Mouse (Mus musculus) MEL (cell line): Measurements from ENCODE around the gene Sox5. TPM values are rescaled to one million over a fixed set of nuclear protein-coding genes. Genes with fewer than 3 reads are reported as not detected.
A peak's percentile ranks its signal among the peaks of the same experiment; 100 is the strongest.

ENCODE experiments used
- DNase-seq: peaks from one replicate; pipeline ENCODE4 v3.0.0; 2011; ENCODE audit warnings: low read depth, low spot score
- H3K27ac ChIP-seq: 2 replicates; pipeline ENCODE4 v1.5.1; 2012; ENCODE audit warnings: low read depth, mild to moderate bottlenecking, control low read depth, low read length, moderate library complexity; ENCODE audit not compliant: control insufficient read depth
- H3K27me3 ChIP-seq, 2 experiments: fragments of 150-350 bp in 1 of 2; sonication (generic) in 1 of 2; 2 replicates each; pipeline ENCODE4 v1.6.1; 2012; ENCODE audit warnings: low read length in 2 of 2, mild to moderate bottlenecking in 2 of 2, improper control_type of control experiment in 1 of 2, moderate library complexity in 1 of 2; ENCODE audit not compliant: insufficient read depth in 2 of 2, control insufficient read depth in 1 of 2
- H3K36me3 ChIP-seq, 2 experiments: 2 replicates each; pipeline ENCODE4 v1.6.1; 2012 to 2014; ENCODE audit warnings: low read length in 2 of 2, improper control_type of control experiment in 1 of 2, inconsistent platforms in 1 of 2, mild to moderate bottlenecking in 1 of 2; ENCODE audit not compliant: insufficient read depth in 2 of 2, control insufficient read depth in 1 of 2
- H3K4me1 ChIP-seq, 2 experiments: fragments of 150-350 bp in 1 of 2; sonication (generic) in 1 of 2; 2 replicates each; pipeline ENCODE4 v1.6.1; 2012; ENCODE audit warnings: low read length in 2 of 2, improper control_type of control experiment in 1 of 2, mild to moderate bottlenecking in 1 of 2; ENCODE audit not compliant: insufficient read depth in 2 of 2, control insufficient read depth in 1 of 2
- H3K4me3 ChIP-seq, 2 experiments: fragments of 150-350 bp in 1 of 2; sonication (generic) in 1 of 2; 2 replicates each; pipeline ENCODE4 v1.5.1; 2012; ENCODE audit warnings: low read depth in 2 of 2, low read length in 2 of 2, mild to moderate bottlenecking in 2 of 2, moderate library complexity in 2 of 2, control low read depth in 1 of 2, improper control_type of control experiment in 1 of 2; ENCODE audit not compliant: control insufficient read depth in 1 of 2, insufficient read depth in 1 of 2
- H3K79me2 ChIP-seq: 2 replicates; pipeline ENCODE4 v1.6.1; 2012; ENCODE audit warnings: mild to moderate bottlenecking, low read length, moderate library complexity; ENCODE audit not compliant: control insufficient read depth, poor library complexity, insufficient read depth
- H3K9ac ChIP-seq: 2 replicates; pipeline ENCODE4 v1.6.1; 2012; ENCODE audit warnings: low read depth, mild to moderate bottlenecking, control low read depth, low read length, moderate library complexity; ENCODE audit not compliant: control insufficient read depth, poor library complexity, severe bottlenecking
- H3K9me3 ChIP-seq: fragments of 150-350 bp; sonication (generic); replicated peaks from 2 replicates; pipeline ENCODE4 v1.6.1; 2012; ENCODE audit warnings: mild to moderate bottlenecking, low read length, improper control_type of control experiment, moderate library complexity; ENCODE audit not compliant: insufficient read depth
- CTCF ChIP-seq, 3 experiments: IDR thresholded peaks in 2 of 3; conservative IDR thresholded peaks in 1 of 3; 2 replicates each; pipeline ENCODE4 v1.5.1; 2011 to 2012; ENCODE audit warnings: low read length in 3 of 3, low read depth in 2 of 3, mild to moderate bottlenecking in 2 of 3, improper control_type of control experiment in 1 of 3, inconsistent platforms in 1 of 3, mixed read lengths in 1 of 3, moderate library complexity in 1 of 3; ENCODE audit not compliant: control insufficient read depth in 1 of 3, insufficient read depth in 1 of 3, poor library complexity in 1 of 3, severe bottlenecking in 1 of 3
- EP300 ChIP-seq, 2 experiments: IDR thresholded peaks; 2 replicates each; pipeline ENCODE4 v1.6.1; 2011; ENCODE audit warnings: improper control_type of control experiment in 2 of 2, low read length in 2 of 2, low read depth in 1 of 2, mild to moderate bottlenecking in 1 of 2
- ETS1 ChIP-seq: IDR thresholded peaks from 2 replicates; pipeline ENCODE4 v1.6.1; 2012; ENCODE audit warnings: low read depth, mild to moderate bottlenecking, inconsistent platforms, low read length, improper control_type of control experiment, moderate library complexity
- GATA1 ChIP-seq: IDR thresholded peaks from 2 replicates; pipeline ENCODE4 v1.6.1; 2011; ENCODE audit warnings: low read depth, low read length, improper control_type of control experiment
- HCFC1 ChIP-seq: IDR thresholded peaks from 2 replicates; pipeline ENCODE4 v1.6.1; 2012; ENCODE audit warnings: low read depth, mild to moderate bottlenecking, inconsistent platforms, low read length, improper control_type of control experiment, moderate library complexity
- JUND ChIP-seq: IDR thresholded peaks from 2 replicates; pipeline ENCODE4 v1.6.1; 2011; ENCODE audit warnings: low read depth, mild to moderate bottlenecking, improper control_type of control experiment, low read length
- MXI1 ChIP-seq: IDR thresholded peaks from 2 replicates; pipeline ENCODE4 v1.6.1; 2011; ENCODE audit warnings: mild to moderate bottlenecking, low read depth, low read length, improper control_type of control experiment
- MYC ChIP-seq: IDR thresholded peaks from 2 replicates; pipeline ENCODE4 v1.6.1; 2011; ENCODE audit warnings: low read depth, mild to moderate bottlenecking, low read length, improper control_type of control experiment, moderate library complexity
- POLR2A ChIP-seq, 2 experiments: IDR thresholded peaks; 2 replicates each; pipeline ENCODE4 v1.6.1; 2011 to 2012; ENCODE audit warnings: low read length in 2 of 2, mild to moderate bottlenecking in 2 of 2, control low read depth in 1 of 2, improper control_type of control experiment in 1 of 2, low read depth in 1 of 2, moderate library complexity in 1 of 2; ENCODE audit not compliant: control insufficient read depth in 1 of 2, insufficient read depth in 1 of 2, poor library complexity in 1 of 2
- POLR2AphosphoS2 ChIP-seq: IDR thresholded peaks from 2 replicates; pipeline ENCODE4 v1.6.1; 2011; ENCODE audit warnings: low read length, improper control_type of control experiment
- SIN3A ChIP-seq: IDR thresholded peaks from 2 replicates; pipeline ENCODE4 v1.6.1; 2012; ENCODE audit warnings: low read length, improper control_type of control experiment, inconsistent platforms
- TCF12 ChIP-seq: IDR thresholded peaks from 2 replicates; pipeline ENCODE4 v1.6.1; 2014; ENCODE audit warnings: low read depth, mild to moderate bottlenecking, inconsistent platforms, low read length, improper control_type of control experiment, moderate library complexity
- USF1 ChIP-seq: IDR thresholded peaks from 2 replicates; pipeline ENCODE4 v1.6.1; 2014; ENCODE audit warnings: low read depth, mild to moderate bottlenecking, inconsistent platforms, low read length, improper control_type of control experiment, moderate library complexity
- ZMIZ1 ChIP-seq: IDR thresholded peaks from 2 replicates; pipeline ENCODE4 v1.6.1; 2012; ENCODE audit warnings: low read depth, mild to moderate bottlenecking, inconsistent platforms, low read length, improper control_type of control experiment, moderate library complexity
- polyA plus RNA-seq, 2 experiments: library from polyadenylated mRNA; stranded (reverse) in 1 of 2; unstranded in 1 of 2; fragments of >175 nt in 1 of 2; fragments of >200 nt in 1 of 2; gene quantifications; 2 replicates each; pipeline versions ENCODE4 v1.2.1 to v1.2.4; 2012; ENCODE audit warnings: low replicate concordance in 2 of 2, low read depth in 1 of 2; ENCODE audit not compliant: insufficient read length in 2 of 2, insufficient read depth in 1 of 2, missing spikeins in 1 of 2
- total RNA-seq: library from RNA; depleted of rRNA; stranded (reverse); fragments of 300-350 nt; gene quantifications from 2 replicates; pipeline ENCODE4 v1.2.3, GENCODE M21; 2012

Sox5 gene
- total and polyA plus RNA-seq, 3 experiments = 0.19 to 3.0 TPM; not detected in 1

GRCm38 (mm10) chr6:143841109-143841638, 940.6 kb downstream of the Sox5 start:
- TF ChIP-seq EP300 (IDR thresholded peaks at IDR 0.05; ENCODE audit: low read depth in 1 of 2, low read length in 2 of 2) (peak; percentile 45 to 72; a peak in 3 of 4 replicates), ETS1 (peak; percentile 87), USF1 (no peak), GATA1 (peak; percentile 67), CTCF (IDR thresholded peaks at IDR 0.05 in 2 of 3, conservative IDR thresholded peaks at IDR 0.05 in 1 of 3; ENCODE audit: control insufficient read depth in 1 of 3, insufficient read depth in 1 of 3, low read depth in 2 of 3, low read length in 3 of 3, poor library complexity in 1 of 3, severe bottlenecking in 1 of 3) (no peak), MXI1 (0 out of 2 replicates have a peak, but pooled peaks have one; percentile 49), TCF12 (peak; percentile 70), POLR2A (IDR thresholded peaks at IDR 0.05; ENCODE audit: control insufficient read depth in 1 of 2, insufficient read depth in 1 of 2, low read depth in 1 of 2, low read length in 2 of 2, poor library complexity in 1 of 2) (peak in 1 of 2 experiments; percentile 26; a peak in 2 of 4 replicates), SIN3A (peak; percentile 53), HCFC1 (0 out of 2 replicates have a peak, but pooled peaks have one; percentile 31), JUND (no peak)
- no peaks in the 10 kb centered on the region for H3K9me3 ChIP-seq
- peaks cover 0 to 72% of the 10 kb centered on the region in 2 experiments; a peak in 3 of 4 replicates for H3K36me3 ChIP-seq

GRCm38 (mm10) chr6:143838384-143839076, 943.2 kb downstream of the Sox5 start:
- H3K79me2 ChIP-seq = peaks cover 47% of the 10 kb centered on the region
- H3K9ac ChIP-seq = peak overlapping the region; percentile 4
- H3K4me3 ChIP-seq = no peak overlapping the region; a peak in 1 of 4 replicates
- peak; percentile 49 for DNase-seq
- peaks cover 37 to 62% of the 10 kb centered on the region in 2 experiments for H3K4me1 ChIP-seq
- H3K9me3 ChIP-seq = no peaks in the 10 kb centered on the region
- H3K27me3 ChIP-seq = no peaks in the 10 kb centered on the region
- peak overlapping the region; percentile 57 for H3K27ac ChIP-seq
- peak; percentile 60 for TF ChIP-seq TCF12
- TF ChIP-seq EP300 (IDR thresholded peaks at IDR 0.05; ENCODE audit: low read depth in 1 of 2, low read length in 2 of 2) = peak; percentile 29 to 65; a peak in 2 of 4 replicates
- TF ChIP-seq ZMIZ1 = no peak
- TF ChIP-seq POLR2AphosphoS2 = 0 out of 2 replicates have a peak, but pooled peaks have one; percentile 40
- TF ChIP-seq GATA1 = 0 out of 2 replicates have a peak, but pooled peaks have one; percentile 51
- TF ChIP-seq MXI1 = peak; percentile 31; the same call in 1 of the 2 replicates
- TF ChIP-seq MYC = no peak
- peak; percentile 71 for TF ChIP-seq ETS1
- TF ChIP-seq, all 39 proteins: peak for 6
- peaks cover 0 to 72% of the 10 kb centered on the region in 2 experiments; a peak in 3 of 4 replicates for H3K36me3 ChIP-seq

More at GRCm38 (mm10) chr6:143841109-143841638, 940.6 kb downstream of the Sox5 start:
- Histone ChIP-seq H3K27me3 (no peaks in the 10 kb centered on the region), H3K4me3 (peak overlapping the region; percentile 3 to 9; a peak in 3 of 4 replicates), H3K9ac (peak overlapping the region; percentile 33), H3K27ac (peak overlapping the region; percentile 94), H3K4me1 (peaks cover 35 to 54% of the 10 kb centered on the region in 2 experiments), H3K79me2 (peaks cover 23% of the 10 kb centered on the region)
- DNase-seq = peak; percentile 83
